In genomic region chr4:128728431-128728851, GRCm38 (mm10) we compare ENCODE assay signal across 7 mouse cellular contexts. TPM values are rescaled to one million over a fixed set of nuclear protein-coding genes. Genes with fewer than 3 reads are reported as not detected.
DNase-seq lines count a peak whose midpoint lies in the region; ATAC-seq and TF ChIP-seq lines count a peak whose summit lies in the region.

No protein-coding gene starts in this region.

- no peaks in the 10 kb centered on the region for H3K27me3 ChIP-seq in embryonic facial prominence, embryonic 14.5 days (replicated peaks; ENCODE audit: control insufficient read depth, insufficient read depth, low read length)
- peaks cover 5% of the 10 kb centered on the region; the same call in 1 of the 2 replicates for H3K27me3 ChIP-seq in limb, embryonic 11.5 days (ENCODE audit: control insufficient read depth, insufficient read depth, low read length)

- no peaks in the 10 kb centered on the region for H3K9me3 ChIP-seq in embryonic facial prominence, embryonic 14.5 days (ENCODE audit: control insufficient read depth, low read length)
- no peaks in the 10 kb centered on the region for H3K9me3 ChIP-seq in limb, embryonic 11.5 days (ENCODE audit: control insufficient read depth, low read length)

- peak overlapping the region; percentile 95 for H3K27ac ChIP-seq in embryonic facial prominence, embryonic 14.5 days (replicated peaks; ENCODE audit: low read depth, low read length)
- no peak overlapping the region for H3K27ac ChIP-seq in limb, embryonic 11.5 days (replicated peaks; ENCODE audit: low read depth, low read length)
- peak overlapping the region; percentile 82 for H3K27ac ChIP-seq in olfactory bulb, adult 2 months (ENCODE audit: insufficient read depth, low read depth, low read length)

- peaks cover 5% of the 10 kb centered on the region; the same call in 1 of the 2 replicates for H3K36me3 ChIP-seq in embryonic facial prominence, embryonic 14.5 days (ENCODE audit: control insufficient read depth, insufficient read depth, low read length)
- peaks cover 2% of the 10 kb centered on the region; the same call in 1 of the 2 replicates for H3K36me3 ChIP-seq in limb, embryonic 11.5 days (ENCODE audit: control insufficient read depth, insufficient read depth, low read length)

- no peak for TF ChIP-seq POLR2A in olfactory bulb, adult 2 months (IDR thresholded peaks at IDR 0.05; ENCODE audit: insufficient read depth, low read depth, low read length)

- peaks cover 31% of the 10 kb centered on the region for H3K4me1 ChIP-seq in embryonic facial prominence, embryonic 14.5 days (ENCODE audit: control insufficient read depth, insufficient read depth, low read length)
- peaks cover 33% of the 10 kb centered on the region for H3K4me1 ChIP-seq in limb, embryonic 11.5 days (ENCODE audit: control insufficient read depth, insufficient read depth, low read length)
- peaks cover 25% of the 10 kb centered on the region for H3K4me1 ChIP-seq in olfactory bulb, adult 2 months (ENCODE audit: control insufficient read depth, insufficient read depth, low read length)

- peak overlapping the region; percentile 68 for H3K4me3 ChIP-seq in embryonic facial prominence, embryonic 14.5 days (ENCODE audit: low read depth, low read length)
- peak overlapping the region; percentile 93 for H3K4me3 ChIP-seq in limb, embryonic 11.5 days (ENCODE audit: low read depth, low read length)
- H3K4me3 ChIP-seq in olfactory bulb, adult 2 months (ENCODE audit: insufficient read depth, low read depth, low read length), result peak overlapping the region; percentile 95

- peak overlapping the region; percentile 84 for H3K4me2 ChIP-seq in embryonic facial prominence, embryonic 14.5 days (ENCODE audit: low read depth, low read length)
- H3K4me2 ChIP-seq in limb, embryonic 11.5 days (ENCODE audit: low read depth, severe bottlenecking), result peak overlapping the region; percentile 93

- DNase-seq in 3T3-L1 (ENCODE audit: low read depth, low spot score), result peak; percentile 55
- peak; percentile 41 for DNase-seq in 416B (ENCODE audit: low read depth)
- no peak for DNase-seq in embryonic facial prominence, embryonic 14.5 days (ENCODE audit: low spot score)
- DNase-seq in limb, embryonic 11.5 days (ENCODE audit: low spot score), result no peak
- no peak for DNase-seq in frontal cortex, postnatal 14 days (ENCODE audit: low spot score in 2 of 2)
- no peak for DNase-seq in adrenal gland, postnatal 14 days

- TF ChIP-seq CTCF in olfactory bulb, adult 2 months (IDR thresholded peaks at IDR 0.05; ENCODE audit: insufficient read depth, low read depth, low read length), result no peak

- under 1% methylated on average over 5 of the region's 5 CpGs for WGBS in embryonic facial prominence, embryonic 14.5 days
- WGBS in limb, embryonic 11.5 days, result 0% methylated on average over 5 of the region's 5 CpGs
- 1% methylated on average over 5 of the region's 5 CpGs for WGBS in olfactory bulb, adult 2 months

- peak overlapping the region; percentile 89 for H3K9ac ChIP-seq in embryonic facial prominence, embryonic 14.5 days (ENCODE audit: low read depth, low read length)
- H3K9ac ChIP-seq in limb, embryonic 11.5 days (ENCODE audit: low read length), result peak overlapping the region; percentile 99

- ATAC-seq in embryonic facial prominence, embryonic 14.5 days (ENCODE audit: low read depth), result no peak
- no peak for ATAC-seq in limb, embryonic 11.5 days (ENCODE audit: insufficient number of reproducible peaks, low FRiP score, low TSS enrichment, low read depth)

RNA-seq across cellular contexts. Expression of gene A3galt2, which starts 26.7 kb away (rescaled TPM):
- 0.13 TPM in 2 replicates for polyA plus RNA-seq in embryonic facial prominence, embryonic 14.5 days (2014; fragmentation: Nextera tagmentation; extraction: Ambion mirVana)
- 0.06 and 0.28 TPM in 2 replicates for polyA plus RNA-seq in limb, embryonic 11.5 days (2014; fragmentation: Nextera tagmentation; extraction: Ambion mirVana)
- not detected in 2 replicates for polyA plus RNA-seq in olfactory bulb, adult 2 months (2012; ENCODE audit: insufficient read depth, insufficient read length, low replicate concordance, missing spikeins)
- total RNA-seq in adrenal gland, postnatal 14 days (2021), result 0.26 TPM in 2 replicates

Comparison
In these comparisons a context has a peak if more than half of its experiments do, and no peak if none do; other contexts are left out.
1. DNase-seq: peak in 3T3-L1 (single experiment) and 416B (single experiment); none in embryonic facial prominence, embryonic 14.5 days (single experiment), limb, embryonic 11.5 days (single experiment), frontal cortex, postnatal 14 days (0 of 2) and adrenal gland, postnatal 14 days (single experiment).
2. Peak in every context shown above with its lines, with median percentiles within 50 percentile points of each other: H3K4me3 ChIP-seq.